Mouse (Mus musculus): Measurements from ENCODE around the gene Ilk. TPM values are rescaled to one million over a fixed set of nuclear protein-coding genes. Genes with fewer than 3 reads are reported as not detected.

The Ilk gene
- 41.2 TPM for polyA plus RNA-seq (2014; fragmentation: Illumina TruSeq; extraction: RNeasy Lipid Tissue Mini Kit (QIAGEN cat#74804); ENCODE audit: low read depth, low replicate concordance)

DNA sequence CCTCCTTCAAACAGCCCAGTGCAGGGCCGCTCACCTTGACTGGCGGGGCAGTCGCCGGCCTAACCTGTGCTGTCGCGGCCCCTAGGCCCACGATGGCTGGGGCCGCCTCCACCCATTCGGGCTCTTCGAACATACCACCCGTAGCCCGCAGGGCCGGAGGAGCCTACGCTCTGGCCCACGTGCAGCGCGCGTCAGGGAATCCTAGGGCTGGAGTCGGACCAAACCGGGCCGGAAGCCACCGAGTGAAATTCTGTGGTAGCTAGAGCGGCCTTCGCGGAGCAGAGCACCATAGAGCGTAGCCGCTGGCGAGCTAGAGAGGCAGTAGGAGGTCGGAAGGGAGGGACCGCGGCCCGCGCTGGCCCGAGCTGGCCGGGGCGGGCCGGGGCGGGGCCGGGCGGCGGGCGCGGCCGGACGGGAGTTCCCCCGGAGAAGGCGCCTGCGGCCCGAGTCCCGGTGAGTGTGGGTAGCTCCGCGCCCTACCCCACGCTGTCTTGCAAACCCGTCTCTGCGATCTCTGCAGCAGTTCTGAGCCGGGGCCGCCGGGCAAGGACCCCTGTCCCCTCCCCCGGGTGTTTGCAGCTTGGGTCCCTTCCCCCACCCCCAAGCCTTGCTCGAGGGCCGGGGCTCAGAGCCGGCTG, at the start of gene Ilk:
TSS of gene Ilk (plus strand) at position 329 of the 638 bp plus-strand sequence.

DNA sequence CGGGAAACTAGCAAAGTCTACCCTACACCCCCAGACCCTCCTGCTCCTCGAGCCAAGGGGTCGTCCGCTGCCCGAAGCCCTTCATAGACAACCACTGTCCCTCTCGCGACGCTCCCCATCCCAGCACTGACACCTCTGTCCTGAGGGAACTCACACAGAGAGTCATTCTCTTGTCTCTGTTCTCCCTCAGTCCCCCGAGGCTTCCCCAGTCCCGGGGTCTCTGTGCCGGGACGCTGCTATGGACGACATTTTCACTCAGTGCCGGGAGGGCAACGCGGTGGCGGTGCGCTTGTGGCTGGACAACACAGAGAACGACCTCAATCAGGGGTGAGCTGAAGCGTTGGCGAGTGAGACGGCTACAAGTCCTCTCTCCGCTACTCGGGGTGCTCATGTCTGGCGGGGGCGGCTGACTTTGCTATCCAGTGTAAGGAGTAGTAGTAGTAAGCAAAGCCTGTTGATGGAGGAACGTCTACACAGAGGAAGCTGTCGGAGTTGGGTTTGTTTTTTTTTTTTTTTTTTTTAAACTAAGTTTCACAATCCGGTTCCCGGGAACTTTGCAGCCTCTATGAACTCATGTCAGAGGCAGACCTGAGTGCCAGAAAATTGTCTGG, 624 bp downstream of the Ilk start, which contains the start of gene Rrp8:
TSS of gene Rrp8 (minus strand) at position 475 of the 611 bp plus-strand sequence.

DNA sequence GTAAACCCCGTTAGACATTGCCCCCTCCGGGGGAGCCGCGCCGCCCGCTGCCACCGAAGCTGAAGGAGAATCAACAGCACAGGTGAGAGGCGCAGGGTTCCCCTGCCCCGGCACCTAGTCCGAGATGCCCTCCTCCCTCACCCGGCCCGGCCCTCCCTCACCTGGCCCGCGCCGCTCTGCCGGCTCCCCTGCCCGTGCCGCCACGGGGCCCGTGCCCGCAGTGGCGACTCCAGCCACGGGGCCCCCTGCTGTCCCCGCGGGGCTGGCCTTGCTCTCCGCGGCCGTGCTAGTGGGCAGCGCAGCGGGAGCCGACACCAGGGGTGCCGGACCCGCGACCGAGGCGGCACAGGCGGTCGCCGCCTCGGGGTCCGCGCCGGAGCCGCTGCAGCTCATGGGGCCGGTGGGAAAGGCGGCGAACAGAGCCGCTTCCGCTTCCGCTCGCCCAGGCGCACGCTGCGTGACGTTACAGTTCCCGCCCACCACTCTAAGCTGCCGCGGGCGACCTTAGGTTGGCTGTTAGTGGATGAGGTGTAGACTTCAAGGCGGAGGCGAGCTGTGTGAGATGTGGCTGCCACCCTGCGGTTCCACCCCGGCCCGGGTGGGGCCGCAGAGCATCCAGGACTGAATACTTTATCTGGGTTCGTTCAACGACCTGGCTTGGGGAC, 7.7 kb downstream of the Ilk start, which contains the start of gene Taf10:
TSS of gene Taf10 (minus strand) at position 436 of the 665 bp plus-strand sequence.

DNA sequence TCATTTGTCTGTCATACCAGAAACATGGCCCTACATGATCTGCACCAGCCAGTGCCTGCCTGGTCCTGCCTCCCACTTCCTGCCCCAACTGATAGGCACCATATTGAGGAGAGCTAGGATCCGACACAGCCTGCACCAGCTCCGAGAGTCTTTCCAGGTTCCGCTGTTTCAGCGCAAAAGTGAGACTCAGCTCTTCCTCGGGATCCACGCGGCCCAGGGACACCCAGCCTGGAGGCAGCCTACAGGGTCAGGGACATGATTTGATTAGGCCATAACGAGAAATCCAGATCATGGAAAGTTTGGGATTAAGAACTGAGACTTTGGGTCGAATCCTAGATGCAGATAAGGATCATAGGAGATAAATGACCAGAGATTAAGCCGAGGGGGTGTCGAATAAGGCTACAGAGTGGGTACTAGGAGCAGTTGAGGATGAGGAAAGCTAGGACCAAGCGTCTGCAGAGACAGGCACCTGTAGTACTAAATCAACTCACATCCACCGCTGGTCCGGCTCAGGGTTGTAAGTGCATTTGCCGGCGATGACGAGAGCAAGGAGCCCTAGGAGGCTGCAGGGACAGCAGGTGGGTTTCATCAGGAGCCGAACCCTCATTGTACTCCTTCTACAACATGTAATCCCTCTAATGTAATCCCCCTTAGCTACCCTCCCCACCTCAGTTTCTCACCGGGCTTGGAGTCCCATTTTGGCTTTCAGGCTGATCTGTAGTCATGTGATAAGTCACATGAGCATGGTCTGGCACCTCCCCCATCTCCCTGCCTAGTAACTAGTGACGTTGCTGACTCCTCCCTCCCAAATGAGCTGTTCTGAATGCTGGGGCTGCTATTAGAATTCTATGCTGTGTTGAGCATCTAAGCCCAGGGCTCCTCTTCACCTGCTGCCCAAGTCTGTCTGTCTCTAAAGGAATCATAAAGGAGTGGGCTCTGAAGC, 15.4 kb downstream of the Ilk start, which contains the start of gene Tpp1:
TSS of gene Tpp1 (minus strand) at position 745 of the 943 bp plus-strand sequence.

DNA sequence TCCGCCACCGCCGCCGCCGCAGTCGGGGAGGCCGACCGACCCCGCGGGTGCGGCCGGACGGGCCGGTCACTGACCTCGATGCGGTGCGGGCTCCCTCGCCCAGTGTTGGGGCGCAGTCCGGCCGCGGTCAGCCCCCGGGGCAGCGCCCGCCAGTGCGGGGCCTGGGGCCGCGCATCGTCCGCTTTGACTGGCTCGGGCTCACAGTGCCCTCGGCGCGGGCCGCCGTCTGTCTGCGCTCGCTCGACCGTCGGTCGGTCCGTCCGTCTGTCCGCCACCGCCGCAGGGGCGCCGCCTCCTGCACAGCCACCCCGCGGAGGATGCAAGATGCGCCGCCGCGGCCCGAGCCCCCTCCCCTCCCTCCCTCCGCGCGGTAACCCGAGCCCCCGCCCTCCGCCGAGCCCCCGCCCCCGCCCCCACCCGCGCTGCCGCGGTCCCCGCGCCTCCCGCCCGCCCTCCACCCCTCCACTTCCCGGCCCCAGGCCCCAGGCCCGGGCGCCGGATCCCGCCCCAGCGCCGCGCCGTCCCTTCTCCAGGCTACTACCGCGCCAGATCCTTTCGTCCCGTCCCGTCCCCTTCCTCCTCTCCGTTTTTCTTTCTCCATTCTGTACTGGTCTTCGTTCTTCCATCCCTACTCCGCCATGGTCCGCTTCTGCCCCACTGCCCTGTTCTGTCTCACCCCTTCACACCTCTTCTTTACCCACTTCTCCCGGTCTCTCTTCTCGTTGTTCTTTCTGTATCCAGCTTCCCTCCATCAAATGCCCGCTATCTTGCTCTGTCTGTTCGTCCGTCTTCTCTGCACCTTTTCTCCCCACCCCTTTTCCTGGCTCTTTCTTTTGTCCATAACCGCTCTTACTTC, 51.1 kb downstream of the Ilk start, which contains the start of gene Dchs1:
TSS of gene Dchs1 (minus strand) at position 370 of the 856 bp plus-strand sequence.

Other genes with a start within 250 kb of the Ilk start
- gene Smpd1, start 182.2 kb upstream of the Ilk start, polyA plus RNA-seq (2014; fragmentation: Illumina TruSeq; extraction: RNeasy Lipid Tissue Mini Kit (QIAGEN cat#74804); ENCODE audit: low read depth, low replicate concordance) = 5.8 TPM
- gene Apbb1, start 154.9 kb upstream of the Ilk start, polyA plus RNA-seq (2014; fragmentation: Illumina TruSeq; extraction: RNeasy Lipid Tissue Mini Kit (QIAGEN cat#74804); ENCODE audit: low read depth, low replicate concordance) = 1.4 TPM
- gene Hpx, start 136.5 kb upstream of the Ilk start, polyA plus RNA-seq (2014; fragmentation: Illumina TruSeq; extraction: RNeasy Lipid Tissue Mini Kit (QIAGEN cat#74804); ENCODE audit: low read depth, low replicate concordance) = not detected
- gene Trim3, start 103.0 kb upstream of the Ilk start, polyA plus RNA-seq (2014; fragmentation: Illumina TruSeq; extraction: RNeasy Lipid Tissue Mini Kit (QIAGEN cat#74804); ENCODE audit: low read depth, low replicate concordance) = 5.9 TPM
- gene Timm10b, start 96.5 kb upstream of the Ilk start, polyA plus RNA-seq (2014; fragmentation: Illumina TruSeq; extraction: RNeasy Lipid Tissue Mini Kit (QIAGEN cat#74804); ENCODE audit: low read depth, low replicate concordance) = 47.9 TPM
- gene Arfip2, start 96.2 kb upstream of the Ilk start, polyA plus RNA-seq (2014; fragmentation: Illumina TruSeq; extraction: RNeasy Lipid Tissue Mini Kit (QIAGEN cat#74804); ENCODE audit: low read depth, low replicate concordance) = 12.3 TPM
- 1.3 TPM for gene Gm45799, start 96.0 kb upstream of the Ilk start, polyA plus RNA-seq (2014; fragmentation: Illumina TruSeq; extraction: RNeasy Lipid Tissue Mini Kit (QIAGEN cat#74804); ENCODE audit: low read depth, low replicate concordance)
- 1.7 TPM for gene Dnhd1, start 85.8 kb upstream of the Ilk start, polyA plus RNA-seq (2014; fragmentation: Illumina TruSeq; extraction: RNeasy Lipid Tissue Mini Kit (QIAGEN cat#74804); ENCODE audit: low read depth, low replicate concordance)
- 24.5 TPM for gene Rrp8, start 793 bp downstream of the Ilk start, polyA plus RNA-seq (2014; fragmentation: Illumina TruSeq; extraction: RNeasy Lipid Tissue Mini Kit (QIAGEN cat#74804); ENCODE audit: low read depth, low replicate concordance)
- gene Taf10, start 7.8 kb downstream of the Ilk start, polyA plus RNA-seq (2014; fragmentation: Illumina TruSeq; extraction: RNeasy Lipid Tissue Mini Kit (QIAGEN cat#74804); ENCODE audit: low read depth, low replicate concordance) = 11.1 TPM
- gene Tpp1, start 15.6 kb downstream of the Ilk start, polyA plus RNA-seq (2014; fragmentation: Illumina TruSeq; extraction: RNeasy Lipid Tissue Mini Kit (QIAGEN cat#74804); ENCODE audit: low read depth, low replicate concordance) = 145 TPM
- 0.17 TPM for gene Dchs1, start 51.1 kb downstream of the Ilk start, polyA plus RNA-seq (2014; fragmentation: Illumina TruSeq; extraction: RNeasy Lipid Tissue Mini Kit (QIAGEN cat#74804); ENCODE audit: low read depth, low replicate concordance)
- 15.7 TPM for gene Mrpl17, start 74.5 kb downstream of the Ilk start, polyA plus RNA-seq (2014; fragmentation: Illumina TruSeq; extraction: RNeasy Lipid Tissue Mini Kit (QIAGEN cat#74804); ENCODE audit: low read depth, low replicate concordance)
- 31.2 TPM for gene Gm4070, start 217.4 kb downstream of the Ilk start, polyA plus RNA-seq (2014; fragmentation: Illumina TruSeq; extraction: RNeasy Lipid Tissue Mini Kit (QIAGEN cat#74804); ENCODE audit: low read depth, low replicate concordance)